16 mouse cellular contexts compared by ENCODE assay signal in genomic region chr2:29641707-29642106, GRCm38 (mm10).
"Had no signal": no experiment of that assay in that cellular context is flagged by ENCODE, and none has a peak within 500 bp of the region (broad histone marks: within the 10 kb centered on the region; RNA-seq: fewer than 3 reads in every experiment).

No protein-coding gene starts in this region.

- H3K36me3 ChIP-seq: midbrain, embryonic 15.5 days; neural tube, embryonic 13.5 days; stomach, embryonic 15.5 days had no signal

- DNase-seq: kidney, adult 18-20 months; kidney, postnatal 25 days; liver, postnatal 0 days; lung, embryonic 14.5 days; thymus, postnatal 36 days had no signal

- H3K9me3 ChIP-seq: limb, embryonic 15.5 days; midbrain, embryonic 12.5 days; midbrain, embryonic 15.5 days; neural tube, embryonic 13.5 days; stomach, embryonic 15.5 days had no signal

- ATAC-seq: intestine, embryonic 16.5 days; liver, postnatal 0 days; lung, postnatal 0 days; midbrain, embryonic 15.5 days had no signal

- H3K4me3 ChIP-seq: limb, embryonic 15.5 days; midbrain, embryonic 12.5 days; midbrain, embryonic 15.5 days; neural tube, embryonic 13.5 days; stomach, embryonic 15.5 days had no signal

- H3K9ac ChIP-seq: limb, embryonic 15.5 days; liver, embryonic 14.5 days; liver, postnatal 0 days; lung, embryonic 14.5 days; midbrain, embryonic 12.5 days; midbrain, embryonic 15.5 days; neural tube, embryonic 13.5 days; stomach, embryonic 15.5 days had no signal

- H3K4me1 ChIP-seq: stomach, embryonic 15.5 days had no signal

- H3K4me2 ChIP-seq: limb, embryonic 15.5 days; liver, embryonic 11.5 days; lung, embryonic 14.5 days; midbrain, embryonic 12.5 days; midbrain, embryonic 15.5 days; neural tube, embryonic 13.5 days; stomach, embryonic 15.5 days had no signal

- H3K27ac ChIP-seq: kidney, postnatal 0 days; liver, embryonic 14.5 days; macrophage; midbrain, embryonic 12.5 days; midbrain, embryonic 15.5 days; neural tube, embryonic 13.5 days; stomach, embryonic 15.5 days had no signal

- H3K27me3 ChIP-seq: limb, embryonic 15.5 days; midbrain, embryonic 12.5 days; midbrain, embryonic 15.5 days; neural tube, embryonic 13.5 days; stomach, embryonic 15.5 days had no signal
